Mouse (Mus musculus): ENCODE measurements at regions not wholly inside any gene's neighbourhood (a gene's known extent, or its start where the extent isn't known, plus 50 kb on each side); places are given as distances from the start of the nearest gene placed in this dataset.

GRCm38 (mm10) chr4:143001961-143002360 lies 210.8 kb downstream of the Prdm2 start:
- Histone ChIP-seq H3K27ac (no peak overlapping the region), H3K4me3 (no peak overlapping the region)
- intact Hi-C loops (cut with DNase I) = no loop called here
- TF ChIP-seq CTCF (IDR thresholded peaks at IDR 0.05) = no peak
- no peak for DNase-seq

DNA sequence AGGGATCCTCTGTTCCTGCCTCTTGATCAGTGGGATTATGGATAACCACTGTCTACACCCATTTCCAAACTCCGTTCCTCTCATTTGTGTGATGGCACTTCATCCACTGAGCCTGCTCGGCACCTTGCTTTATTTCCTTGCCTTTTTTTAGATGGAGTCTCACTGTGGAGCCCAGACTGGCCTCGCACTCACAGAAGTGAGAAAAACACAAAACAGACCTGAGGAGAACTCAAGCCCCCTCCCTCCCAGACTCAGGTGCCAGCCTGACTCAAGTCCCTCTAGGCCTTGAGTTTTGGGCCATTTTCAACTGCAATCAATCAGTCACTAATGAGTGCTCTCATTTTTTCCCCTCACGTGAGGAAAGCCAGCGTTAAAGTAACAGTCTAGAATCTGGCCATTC lies 211.3 kb downstream of the Prdm2 start:
- intact Hi-C loops (cut with DNase I) = no loop called here
- TF ChIP-seq CTCF (IDR thresholded peaks at IDR 0.05) = no peak
- no peak overlapping the region for H3K27ac ChIP-seq
- DNase-seq = no peak
- H3K4me3 ChIP-seq = no peak overlapping the region

DNA sequence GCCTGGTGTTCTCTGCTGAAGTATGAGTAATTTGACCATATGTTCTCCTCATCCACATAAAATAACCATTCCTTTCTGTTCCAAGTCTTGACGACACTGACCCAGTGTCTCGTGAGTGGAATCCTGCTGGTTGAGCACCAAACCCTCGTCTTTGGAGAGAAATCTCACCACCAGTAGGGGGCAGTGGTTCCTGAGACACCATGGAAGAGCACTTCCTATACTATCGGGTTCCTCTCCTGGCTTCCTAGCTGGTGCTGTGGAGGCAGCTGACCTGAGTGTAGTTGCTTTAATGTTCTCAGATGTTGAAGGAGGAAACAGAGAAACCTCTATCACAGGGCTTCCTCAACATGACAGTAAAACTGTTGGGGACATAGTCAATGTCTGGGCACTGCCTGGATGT lies 216.4 kb downstream of the Prdm2 start:
- intact Hi-C loops (cut with DNase I) = no loop called here
- DNase-seq = no peak
- no peak overlapping the region for H3K27ac ChIP-seq
- H3K4me3 ChIP-seq = no peak overlapping the region
- TF ChIP-seq CTCF (IDR thresholded peaks at IDR 0.05) = 0 out of 2 replicates have a peak, but pooled peaks have one; percentile 2

DNA sequence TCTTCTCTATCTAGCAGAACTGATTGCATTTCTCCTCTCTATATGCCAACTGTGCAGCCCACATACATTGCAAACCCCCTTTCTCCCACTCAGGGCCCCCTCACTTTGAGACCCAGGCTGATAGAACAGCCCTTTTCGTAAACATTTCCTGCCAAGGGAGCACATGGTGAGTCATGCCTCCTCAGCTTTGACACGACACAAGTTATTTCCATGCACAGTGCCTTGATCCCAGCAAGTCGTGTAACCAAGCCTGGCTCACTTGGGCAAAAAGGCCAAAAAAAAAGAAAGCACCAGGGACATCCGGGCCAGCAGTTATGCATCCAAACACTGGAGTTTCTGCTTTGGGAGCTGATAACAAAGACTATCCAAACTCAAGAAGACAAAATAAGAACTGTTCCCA lies 221.4 kb downstream of the Prdm2 start:
- Histone ChIP-seq H3K27ac (no peak overlapping the region), H3K4me3 (no peak overlapping the region)
- no peak for TF ChIP-seq CTCF (IDR thresholded peaks at IDR 0.05)
- no peak for DNase-seq
- intact Hi-C loops (cut with DNase I) = no loop called here

- intact Hi-C loops (cut with DNase I) = no loop called here
- no peak for DNase-seq
- H3K4me3 ChIP-seq = no peak overlapping the region
- no peak for TF ChIP-seq CTCF (IDR thresholded peaks at IDR 0.05)
- H3K27ac ChIP-seq = no peak overlapping the region
Observed at GRCm38 (mm10) chr4:142989175-142989574, 223.6 kb downstream of the Prdm2 start.

DNA sequence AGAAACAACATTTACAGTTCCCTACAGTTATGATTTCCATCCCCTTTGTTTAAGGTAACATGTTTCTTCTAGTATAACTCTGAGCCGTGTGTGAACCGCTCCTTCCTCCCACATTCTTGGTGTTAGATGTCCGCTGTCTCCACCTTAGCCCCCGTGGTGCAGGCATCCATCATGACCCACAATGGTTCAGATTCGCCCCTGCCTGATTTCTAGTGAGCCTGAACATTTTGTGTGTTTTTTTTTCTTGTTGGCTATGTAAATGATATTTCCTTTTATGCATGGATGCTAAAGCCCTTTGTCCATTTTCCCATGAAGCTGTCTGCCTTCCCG lies 229.5 kb downstream of the Prdm2 start:
- no peak overlapping the region for H3K4me3 ChIP-seq
- DNase-seq = no peak
- intact Hi-C loops (cut with DNase I) = no loop called here
- no peak for TF ChIP-seq CTCF (IDR thresholded peaks at IDR 0.05)
- no peak overlapping the region for H3K27ac ChIP-seq

DNA sequence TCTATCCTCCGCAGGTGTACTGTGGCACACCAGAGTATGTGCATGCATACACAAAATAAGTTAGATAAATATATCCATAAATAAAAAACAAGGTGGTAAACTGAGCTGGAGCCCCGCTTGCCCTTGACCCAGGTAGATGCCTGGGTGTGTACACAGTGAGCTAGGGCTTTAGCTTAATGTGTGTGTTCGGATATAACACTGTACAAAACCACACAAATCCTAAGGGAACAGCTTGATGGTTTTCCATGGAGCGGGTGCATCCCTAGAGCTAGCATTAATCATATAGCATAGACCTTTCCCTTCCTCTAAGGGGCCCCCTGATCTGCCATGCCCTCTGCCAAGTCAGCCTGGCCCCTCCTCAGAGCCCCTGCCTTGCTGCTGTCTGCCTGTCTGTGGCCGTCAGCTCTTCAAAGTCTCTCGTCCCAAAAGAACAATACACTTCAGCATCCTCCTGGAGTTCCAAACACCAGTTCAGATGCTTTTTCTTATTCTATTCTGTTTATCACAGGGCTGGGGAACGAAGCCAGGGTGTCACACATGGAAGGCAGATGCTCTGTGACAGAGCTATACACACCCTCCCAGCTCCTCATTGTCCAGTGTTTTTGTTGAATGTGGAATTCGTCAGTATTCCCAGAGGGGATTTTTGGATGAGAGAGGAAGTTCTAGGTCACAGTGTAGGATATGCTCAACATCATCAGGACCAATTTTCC lies 230.1 kb downstream of the Prdm2 start:
- Histone ChIP-seq H3K4me3 (no peak overlapping the region), H3K27ac (no peak overlapping the region)
- DNase-seq = no peak
- intact Hi-C loops (cut with DNase I) = no loop called here
- TF ChIP-seq CTCF (IDR thresholded peaks at IDR 0.05) = no peak

GRCm38 (mm10) chr4:142975620-142976019 lies 237.2 kb downstream of the Prdm2 start:
- no peak for DNase-seq
- TF ChIP-seq CTCF (IDR thresholded peaks at IDR 0.05) = no peak
- intact Hi-C loops (cut with DNase I) = no loop called here
- Histone ChIP-seq H3K4me3 (no peak overlapping the region), H3K27ac (no peak overlapping the region)

- intact Hi-C loops (cut with DNase I) = no loop called here
- Histone ChIP-seq H3K27ac (no peak overlapping the region), H3K4me3 (no peak overlapping the region)
- no peak for TF ChIP-seq CTCF (IDR thresholded peaks at IDR 0.05)
- peak; percentile 44 for DNase-seq
Observed at GRCm38 (mm10) chr4:142970040-142970439, 242.8 kb downstream of the Prdm2 start.

DNA sequence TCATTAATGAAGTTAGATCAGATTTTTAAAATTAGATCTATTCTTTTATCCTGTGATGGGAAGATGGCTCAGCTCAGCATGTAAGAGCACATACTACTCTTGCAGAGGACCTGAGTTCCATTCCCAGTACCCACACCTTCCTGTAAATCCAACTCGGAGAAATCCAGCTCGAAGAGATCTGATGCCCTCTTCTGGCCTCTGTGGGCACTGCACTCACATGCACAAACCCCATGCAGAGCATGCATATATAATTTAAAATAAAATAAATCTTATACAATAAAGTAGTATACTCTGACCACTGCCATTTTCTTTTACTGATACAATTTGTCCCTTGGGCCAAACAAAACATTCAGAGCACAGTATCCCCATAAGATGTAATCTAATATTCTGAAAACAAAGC lies 245.2 kb downstream of the Prdm2 start:
- intact Hi-C loops (cut with DNase I) = no loop called here
- no peak overlapping the region for H3K27ac ChIP-seq
- no peak overlapping the region for H3K4me3 ChIP-seq
- peak; percentile 14; the same call in 1 of the 2 replicates for TF ChIP-seq CTCF (IDR thresholded peaks at IDR 0.05)
- no peak for DNase-seq

DNA sequence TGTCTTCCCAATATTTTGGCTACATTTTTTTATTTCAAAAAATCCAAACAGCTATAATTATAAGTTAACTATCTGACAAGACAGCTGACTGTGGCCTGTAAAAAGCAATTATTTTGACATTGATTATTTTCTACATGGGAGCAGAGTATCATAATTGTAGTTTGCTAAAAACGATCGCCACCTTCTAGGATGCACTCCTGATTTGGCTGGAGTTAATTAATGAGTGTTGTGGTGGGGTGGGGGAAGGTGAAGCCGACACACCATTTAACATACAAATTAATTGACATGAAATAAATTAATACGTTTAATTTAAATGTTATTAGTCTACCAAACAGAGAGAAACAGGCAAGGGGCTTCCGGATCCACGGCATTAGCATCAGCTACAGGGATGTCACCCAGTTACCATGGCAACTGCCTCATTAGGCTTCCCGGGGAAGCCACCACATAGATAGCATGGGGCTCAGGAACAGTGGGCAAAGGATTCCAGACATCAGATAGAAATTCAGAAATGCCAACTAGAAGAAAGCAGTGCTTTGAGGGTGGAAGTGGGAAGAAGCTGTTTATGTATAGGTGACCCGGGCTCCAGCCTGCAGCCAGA lies 255.9 kb downstream of the Prdm2 start:
- no peak overlapping the region for H3K4me3 ChIP-seq
- no peak overlapping the region for H3K27ac ChIP-seq
- no peak for TF ChIP-seq CTCF (IDR thresholded peaks at IDR 0.05)
- intact Hi-C loops (cut with DNase I) = no loop called here
- no peak for DNase-seq

- TF ChIP-seq CTCF (IDR thresholded peaks at IDR 0.05) = no peak
- Histone ChIP-seq H3K27ac (no peak overlapping the region), H3K4me3 (no peak overlapping the region)
- DNase-seq = no peak
- intact Hi-C loops (cut with DNase I) = no loop called here
Observed at GRCm38 (mm10) chr4:142956376-142956775, 256.4 kb downstream of the Prdm2 start.

GRCm38 (mm10) chr4:142953724-142954123 lies 259.1 kb downstream of the Prdm2 start:
- TF ChIP-seq CTCF (IDR thresholded peaks at IDR 0.05) = no peak
- no peak for DNase-seq
- H3K4me3 ChIP-seq = no peak overlapping the region
- H3K27ac ChIP-seq = no peak overlapping the region
- intact Hi-C loops (cut with DNase I) = no loop called here

GRCm38 (mm10) chr4:142952879-142953278 lies 259.9 kb downstream of the Prdm2 start:
- no peak overlapping the region for H3K4me3 ChIP-seq
- no peak for DNase-seq
- no peak overlapping the region for H3K27ac ChIP-seq
- no peak for TF ChIP-seq CTCF (IDR thresholded peaks at IDR 0.05)
- intact Hi-C loops (cut with DNase I) = no loop called here

Measured in gastrocnemius, adult 2 months (tissue).